Mouse (Mus musculus) erythroid progenitor cell, adult 5-6 weeks (primary cell): ENCODE measurements around the gene Espnl. TPM values are rescaled to one million over a fixed set of nuclear protein-coding genes. Genes with fewer than 3 reads are reported as not detected.
A peak's percentile ranks its signal among the peaks of the same experiment; 100 is the strongest.

ENCODE experiments used
- ATAC-seq: replicated peaks from 2 replicates; pipeline ENCODE4 v1.8.0; 2016; ENCODE audit warnings: moderate number of reproducible peaks, mild to moderate bottlenecking, moderate TSS enrichment, inconsistent platforms; ENCODE audit not compliant: poor library complexity, low FRiP score, severe bottlenecking
- total RNA-seq, 2 experiments: library from RNA; stranded (forward) in 1 of 2; stranded (reverse) in 1 of 2; fragments of 150-400 nt in 1 of 2; fragments of 186-747, 209-891 nt in 1 of 2; gene quantifications; 2 replicates each; pipeline versions ENCODE4 v1.2.3 to v1.2.4; 2015 to 2017; ENCODE audit warnings: low replicate concordance in 2 of 2

Gene Espnl
- total RNA-seq (2015; ENCODE audit: low replicate concordance) (1.4 TPM in 1 of 2 replicates, not detected in the other), total RNA-seq (2017; ENCODE audit: low replicate concordance) (not detected in 2 replicates)

DNA sequence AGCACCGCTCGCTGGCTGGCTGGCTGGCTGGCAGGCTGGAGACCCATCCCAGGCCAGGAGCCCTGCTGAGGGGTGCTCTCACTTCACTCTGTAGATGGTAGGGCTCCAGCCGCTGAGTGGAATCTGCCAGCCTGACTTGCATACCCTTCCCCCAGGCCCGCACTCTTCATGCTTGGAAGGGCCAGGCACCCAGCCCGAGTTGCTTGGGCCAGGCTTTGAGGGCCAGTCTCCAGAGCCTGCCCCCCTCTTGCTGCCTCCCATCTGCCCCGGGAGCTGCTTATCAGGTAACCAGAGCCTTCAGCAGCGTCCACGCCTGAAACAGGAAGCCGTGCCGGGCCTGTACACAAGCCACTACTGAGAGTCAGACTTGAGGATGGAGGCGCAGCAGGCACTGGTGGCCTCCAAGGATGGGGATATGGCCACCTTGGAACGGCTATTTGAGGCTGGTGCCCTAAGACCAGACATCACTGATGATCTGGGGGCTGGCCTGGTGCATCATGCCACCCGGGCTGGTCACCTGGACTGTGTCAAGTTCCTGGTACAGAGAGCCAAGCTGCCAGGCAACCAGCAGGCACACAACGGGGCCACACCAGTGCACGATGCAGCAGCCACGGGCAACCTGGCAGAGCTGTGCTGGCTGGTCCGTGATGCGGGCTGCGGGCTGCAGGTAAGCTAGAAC lies at the start of gene Espnl:
TSS of gene Espnl (plus strand) at position 316 of the 679 bp plus-strand sequence.
- 0 out of 2 replicates have a peak, but pooled peaks have one; percentile 6 for ATAC-seq

DNA sequence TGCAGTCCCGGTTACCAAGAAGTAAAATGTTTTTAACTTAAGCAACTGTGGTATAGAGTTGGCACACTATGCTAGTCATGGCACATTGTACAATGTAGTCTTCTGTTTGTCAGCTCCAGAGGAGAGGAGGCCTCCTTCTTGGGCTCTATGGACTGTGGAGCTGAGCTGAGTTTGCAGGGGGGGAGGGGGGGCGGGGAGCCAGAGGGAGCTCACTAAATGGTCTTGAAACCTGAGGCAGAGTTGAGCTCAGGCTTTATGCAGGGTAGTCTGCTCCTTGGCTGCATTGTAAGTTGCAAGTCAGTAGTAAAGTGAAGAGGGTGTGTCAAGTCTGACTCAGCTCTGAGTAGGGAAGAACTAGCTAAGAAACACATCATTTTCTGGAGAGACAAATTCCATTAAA lies 49.6 kb upstream of the Espnl start:
- ATAC-seq = no peak

DNA sequence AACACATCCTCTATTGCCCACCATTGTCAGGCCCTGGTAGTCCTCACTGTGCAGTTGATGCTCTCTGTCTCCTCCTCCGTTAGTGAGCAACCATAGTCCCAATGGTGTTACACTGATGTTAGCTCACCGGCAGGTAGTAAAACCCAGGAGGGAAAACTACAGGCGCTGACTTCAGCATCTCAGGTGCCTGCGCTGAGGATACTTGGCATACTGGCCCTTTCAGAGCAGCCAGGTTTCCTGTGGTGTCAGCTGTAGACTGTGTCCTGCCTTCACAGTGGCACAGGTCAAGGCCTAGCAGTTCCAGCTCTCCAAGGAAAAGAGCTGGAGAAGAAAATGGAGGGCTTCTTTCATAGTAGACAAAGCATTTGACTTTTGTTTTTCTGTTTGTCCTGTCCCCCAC lies 45.3 kb upstream of the Espnl start:
- ATAC-seq = no peak

DNA sequence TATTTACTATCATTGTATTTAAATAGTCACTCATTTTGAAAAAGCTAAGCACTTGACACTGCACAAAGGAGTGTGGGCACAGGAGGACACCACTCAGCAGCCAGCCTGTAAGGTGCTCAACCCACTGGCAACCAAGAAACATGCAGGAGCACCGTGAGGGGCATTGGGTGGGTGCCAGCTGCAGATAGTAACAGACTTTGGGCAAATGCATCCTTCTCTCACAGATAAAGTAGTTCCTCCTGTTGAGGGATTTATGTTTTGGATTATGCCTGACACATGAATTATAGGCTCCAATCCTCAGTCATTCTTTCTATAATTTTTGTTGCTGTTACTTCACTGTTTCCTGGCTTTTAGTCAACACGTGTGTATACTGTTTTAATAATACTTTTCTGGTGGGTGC lies 44.4 kb upstream of the Espnl start:
- no peak for ATAC-seq

DNA sequence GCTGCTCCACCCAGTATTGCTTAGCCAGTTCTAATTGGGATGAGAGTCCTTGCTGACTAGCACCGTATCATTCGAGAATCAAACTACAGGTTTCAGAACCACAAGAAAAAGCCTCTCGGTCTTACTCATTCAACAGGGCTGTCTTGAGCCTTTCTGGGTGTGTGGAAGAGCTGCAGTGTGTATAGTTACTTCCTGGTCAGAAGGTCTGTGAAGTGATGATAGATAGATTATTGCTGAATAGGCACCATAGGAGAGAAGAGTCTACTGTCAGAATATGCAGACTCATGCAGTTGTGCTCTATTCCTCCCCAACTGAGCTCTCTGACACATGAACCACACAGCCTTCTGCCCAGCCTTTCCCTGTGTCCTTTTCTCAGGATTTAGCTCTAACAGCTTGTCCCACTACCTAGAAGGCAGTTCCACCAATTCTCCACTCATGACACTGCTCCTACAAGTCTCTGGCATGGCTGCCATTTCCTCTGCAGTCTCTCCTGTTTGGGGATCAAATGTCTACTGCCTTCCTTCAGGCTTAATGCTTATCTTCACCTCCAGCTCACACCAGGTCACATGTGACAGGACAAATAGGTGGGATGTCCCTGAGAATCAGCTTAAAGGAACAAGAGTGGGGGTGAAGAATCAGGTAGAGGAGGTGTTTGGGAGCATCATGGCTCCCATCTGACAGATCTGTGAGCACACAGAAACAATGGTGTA lies 43.3 kb upstream of the Espnl start:
- ATAC-seq = peak; percentile 84

DNA sequence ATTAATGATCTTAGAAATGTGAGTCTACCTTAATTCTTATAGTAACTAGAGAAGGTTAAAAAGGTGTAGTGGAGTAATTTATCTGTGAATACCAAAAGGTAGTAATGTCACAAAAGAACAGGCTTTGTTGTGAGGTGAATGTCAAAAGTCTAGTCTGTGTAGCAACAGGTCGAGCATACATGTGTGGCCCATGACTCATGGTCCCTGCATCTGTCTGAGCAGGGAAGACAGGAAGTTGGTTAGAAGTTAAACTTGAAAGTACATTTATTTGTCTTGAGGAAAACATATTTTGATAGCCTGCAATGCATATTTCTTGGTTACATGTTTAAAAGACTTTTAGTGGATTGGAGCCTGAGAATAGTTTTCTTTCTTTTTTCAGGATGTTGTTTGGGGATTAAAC lies 42.7 kb upstream of the Espnl start:
- ATAC-seq = no peak

DNA sequence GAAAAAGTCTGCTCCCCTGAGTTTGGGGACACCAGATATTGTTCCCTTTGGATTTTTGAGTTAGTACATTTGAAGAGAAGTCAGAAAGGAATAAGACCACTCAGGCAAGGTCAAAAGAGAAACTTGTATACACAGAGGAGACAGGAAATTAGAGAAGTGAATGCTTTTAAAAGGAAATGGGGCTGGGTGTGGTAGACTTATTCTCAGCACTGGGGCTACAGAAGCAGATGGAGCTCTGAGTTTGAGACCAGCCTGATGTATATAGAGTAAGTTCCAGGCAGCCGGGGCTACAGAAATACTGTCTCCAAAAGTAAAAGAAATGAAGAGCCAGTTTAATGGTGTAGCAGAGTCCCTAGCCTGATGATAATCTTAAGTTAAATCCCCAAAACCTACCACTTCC lies 39.3 kb upstream of the Espnl start:
- no peak for ATAC-seq

DNA sequence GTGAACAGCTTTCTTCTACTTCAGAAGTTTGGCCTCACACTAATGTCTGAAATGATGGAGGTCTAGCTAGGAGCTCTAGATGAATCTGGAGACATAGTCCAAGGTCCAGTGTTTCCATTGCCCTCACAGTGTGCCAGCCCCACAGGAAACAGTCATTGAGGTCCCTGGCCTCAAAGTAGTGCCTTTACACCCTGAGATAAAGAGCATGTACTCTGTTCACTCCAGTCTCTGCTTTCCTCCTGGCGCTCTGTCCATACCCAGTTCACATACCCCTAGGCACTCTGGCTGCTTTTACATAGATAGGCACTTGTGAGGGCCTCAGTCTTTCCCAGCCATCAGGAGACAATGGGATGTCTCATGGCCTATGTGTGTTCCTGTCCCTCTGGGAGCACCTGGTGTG lies 32.5 kb upstream of the Espnl start:
- no peak for ATAC-seq

DNA sequence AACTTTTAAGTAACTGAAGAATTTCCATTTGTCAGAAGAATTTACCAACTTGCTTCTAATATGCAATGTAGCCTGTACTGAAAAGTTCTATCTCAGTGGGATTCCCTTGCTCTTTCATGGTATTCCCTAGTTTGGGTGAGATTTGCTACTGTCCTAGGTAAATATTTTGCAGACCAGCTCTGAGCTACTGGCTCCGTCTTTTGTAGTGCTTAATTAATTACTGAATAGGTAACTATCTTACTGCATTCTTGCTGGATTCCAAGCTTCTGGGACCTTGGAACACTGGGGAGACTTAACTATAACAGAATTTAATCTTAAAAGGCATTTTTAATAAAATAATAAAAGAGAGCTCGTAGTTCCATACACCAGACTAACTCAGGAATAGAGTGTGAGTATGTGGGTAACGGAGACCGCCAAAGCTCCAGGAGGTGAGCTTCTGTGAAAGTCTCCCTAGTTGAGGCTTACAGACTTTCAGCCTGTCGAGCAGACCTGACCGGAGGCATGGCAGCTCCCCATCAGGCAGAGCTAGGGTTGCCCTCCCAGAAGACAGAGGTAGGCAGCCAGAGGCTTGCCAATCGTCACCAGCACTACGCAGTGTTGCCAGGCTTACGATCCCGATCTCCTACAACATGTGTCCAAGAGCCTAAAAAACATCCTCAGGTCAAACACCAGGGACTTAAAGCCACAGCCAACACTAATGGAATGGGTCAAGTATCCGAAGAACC lies 29.6 kb upstream of the Espnl start:
- no peak for ATAC-seq

DNA sequence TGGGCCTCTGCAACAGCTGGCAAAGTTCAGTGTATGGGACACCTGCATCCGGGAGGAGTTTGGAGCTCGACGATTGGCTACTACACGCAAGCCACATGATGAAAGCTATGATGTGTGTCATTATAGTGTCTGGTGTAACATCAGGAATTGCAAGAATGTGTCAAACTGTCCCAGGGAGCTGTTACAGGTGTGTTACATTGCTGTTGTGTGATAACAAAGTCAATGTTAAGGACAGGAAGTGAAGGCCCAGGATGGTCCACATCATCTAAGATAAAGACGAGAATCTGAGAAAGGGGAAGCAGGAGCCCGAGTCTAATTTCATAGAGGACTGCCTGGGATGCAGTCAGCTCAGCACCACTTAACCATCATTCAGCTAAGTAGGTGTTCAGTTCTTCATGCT lies 26.3 kb upstream of the Espnl start:
- no peak for ATAC-seq

DNA sequence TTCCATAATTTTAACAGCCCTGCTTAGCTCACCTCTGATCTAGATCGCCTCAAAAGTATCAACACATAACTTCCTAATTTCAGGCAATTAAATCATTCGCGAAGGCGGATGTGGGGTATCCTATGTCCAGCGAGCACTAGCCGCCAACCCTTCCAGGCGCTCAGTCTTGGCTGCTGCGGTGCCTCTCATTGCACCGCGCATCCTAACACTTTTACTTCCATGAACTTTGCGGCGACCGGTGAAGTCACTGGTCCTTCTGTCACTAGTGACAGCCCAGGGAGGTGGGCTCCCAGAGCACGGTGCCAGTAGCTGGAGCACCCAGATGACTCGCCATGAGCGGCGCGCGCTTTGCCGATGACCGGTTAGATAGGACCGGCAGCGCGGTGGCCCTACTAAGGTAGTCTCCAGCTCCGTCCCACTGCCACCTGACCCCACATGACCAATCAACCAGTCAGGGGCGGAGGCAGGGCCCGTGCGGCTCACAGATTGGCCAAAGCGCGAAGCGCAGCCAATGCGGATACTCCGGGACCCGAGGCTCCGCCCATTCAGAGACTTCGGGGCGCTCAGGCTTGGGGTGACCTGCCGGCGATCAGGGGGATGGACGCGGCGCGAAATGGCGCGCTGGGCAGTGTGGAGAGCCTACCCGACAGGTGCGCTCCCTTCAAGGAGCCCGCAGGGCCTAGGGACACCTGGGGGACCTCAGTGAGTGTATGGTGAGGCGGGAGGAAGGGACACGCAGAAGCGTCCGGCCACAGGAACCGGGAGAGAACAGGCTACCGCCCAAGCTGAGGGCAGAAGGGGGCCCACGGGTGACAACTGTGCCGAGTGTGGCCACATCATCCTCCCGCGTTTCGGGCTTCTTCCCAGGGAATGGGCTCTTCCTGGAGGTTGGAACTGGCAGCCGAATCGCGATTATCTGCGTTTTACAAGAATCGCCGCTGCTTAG lies 23.8 kb upstream of the Espnl start, which contains the start of gene Scly:
TSS of gene Scly (plus strand) at position 540 of the 946 bp plus-strand sequence.
- peak; percentile 96 for ATAC-seq

DNA sequence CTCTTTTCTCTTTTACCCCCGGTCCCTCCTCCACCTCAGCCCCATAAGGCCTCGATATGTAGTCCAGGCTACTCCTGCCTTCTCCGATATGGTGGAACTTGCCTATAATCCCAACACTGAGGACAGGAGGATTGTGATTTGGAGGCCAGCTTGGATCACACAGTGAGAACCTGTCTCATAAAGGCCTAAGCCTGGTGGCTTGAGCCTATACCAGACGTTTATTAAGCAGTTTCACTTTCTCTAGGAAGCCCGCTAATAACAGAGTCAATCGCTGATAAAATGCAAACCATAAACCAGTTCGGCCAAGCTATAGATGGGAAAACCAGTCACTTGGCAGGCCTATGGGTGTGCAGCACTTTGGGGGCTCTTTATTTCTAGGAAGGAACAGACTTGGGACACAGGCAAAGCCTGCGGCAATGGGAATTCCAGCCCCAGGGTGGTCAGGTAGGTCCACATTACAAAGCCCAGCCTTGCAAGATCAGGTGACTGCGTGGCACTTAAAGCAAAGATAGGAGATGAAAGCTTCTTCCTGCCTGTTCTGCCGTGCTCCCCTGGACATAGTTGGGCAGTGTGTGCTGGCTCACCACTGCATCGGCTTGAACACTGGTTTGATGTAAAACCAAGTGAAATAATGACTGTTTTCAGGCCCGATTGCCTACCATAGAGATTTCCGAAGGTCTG lies 22.7 kb upstream of the Espnl start:
- ATAC-seq = no peak

DNA sequence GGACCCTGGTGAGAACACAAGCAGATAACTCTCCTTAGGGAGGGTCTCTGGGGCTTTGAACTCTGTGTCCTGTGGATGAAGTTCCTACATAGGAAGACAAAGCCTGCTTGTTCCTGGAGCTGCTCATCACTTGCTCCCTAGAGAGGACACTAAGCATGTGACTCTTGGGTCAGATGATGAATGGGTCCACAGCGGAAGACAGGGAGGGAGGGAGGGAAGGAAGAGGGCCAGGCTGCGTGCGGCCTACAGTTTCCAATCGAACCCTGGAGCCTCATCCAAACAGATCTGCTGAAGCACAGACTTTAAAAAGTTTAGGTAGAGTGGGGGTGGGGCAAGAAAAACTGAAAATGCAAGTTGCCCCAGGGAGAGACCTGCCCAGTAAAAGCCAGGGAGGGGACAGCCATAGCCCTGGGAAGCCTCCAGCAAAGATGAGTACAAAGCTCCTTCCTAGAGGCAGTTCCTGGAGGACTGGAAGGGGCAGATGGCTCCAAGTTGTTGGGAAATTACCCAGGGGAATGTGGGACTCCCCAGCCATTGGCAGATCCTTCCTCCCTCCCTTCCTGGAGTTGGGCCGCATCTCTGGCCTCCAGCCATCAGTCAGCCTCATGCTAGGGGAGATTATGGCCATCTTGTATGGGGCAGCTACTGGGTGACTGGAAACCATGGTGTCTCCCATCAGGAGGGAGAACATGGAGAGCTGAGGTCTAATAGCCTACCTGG lies 22.0 kb upstream of the Espnl start:
- peak; percentile 35 for ATAC-seq

DNA sequence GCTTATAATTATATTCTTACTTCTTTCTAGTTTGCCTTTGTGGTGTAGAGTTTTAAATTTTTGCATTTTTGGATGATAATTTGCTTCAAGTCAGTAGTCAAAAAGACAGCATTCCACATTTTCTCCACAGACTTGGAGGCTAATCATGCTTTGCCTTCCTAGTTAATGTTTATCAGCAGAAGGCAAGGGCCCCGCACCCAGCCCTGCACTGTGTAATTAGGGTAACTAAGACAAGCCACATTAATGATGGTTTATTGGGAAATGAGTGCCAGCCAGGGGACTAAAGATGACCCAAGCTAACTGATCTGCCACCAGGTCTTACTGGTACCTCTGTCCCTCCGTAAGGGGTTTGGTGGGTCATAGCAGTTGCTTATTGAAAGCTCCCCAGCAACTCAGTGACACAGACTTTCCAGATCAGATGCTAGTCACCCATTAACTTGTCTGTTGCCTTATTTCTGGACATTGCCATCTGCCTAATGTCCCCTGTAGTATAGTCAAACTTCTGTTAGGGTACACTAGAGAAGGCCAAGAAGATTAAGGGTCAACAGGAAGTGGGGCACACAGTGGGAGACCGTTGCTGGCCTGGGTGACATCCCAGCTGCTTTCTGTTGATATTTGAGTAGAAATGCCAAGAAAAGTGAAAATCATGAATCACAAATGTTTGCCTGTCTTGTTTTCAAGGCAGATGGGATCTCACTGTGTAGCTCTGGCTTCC lies 20.5 kb upstream of the Espnl start:
- no peak for ATAC-seq

DNA sequence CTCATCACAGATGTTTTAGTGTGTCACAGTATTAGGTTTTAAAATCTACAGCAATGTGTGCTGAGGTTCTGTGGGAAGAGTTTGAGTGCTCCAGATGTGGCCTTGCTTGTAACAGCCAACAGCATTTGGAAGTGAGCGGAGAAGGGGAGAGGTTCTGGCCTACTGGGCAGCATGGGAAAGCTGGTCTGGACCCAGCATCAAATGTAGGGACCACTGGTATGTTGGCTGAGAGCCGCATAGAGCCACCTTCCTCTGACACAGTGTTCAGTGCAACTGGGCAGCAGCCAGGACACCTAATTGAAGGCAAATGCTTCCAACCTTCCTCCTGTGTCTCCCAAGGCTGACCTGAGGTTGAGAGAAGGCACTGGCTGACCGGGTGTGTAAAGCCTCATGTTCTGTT lies 19.9 kb upstream of the Espnl start:
- no peak for ATAC-seq

DNA sequence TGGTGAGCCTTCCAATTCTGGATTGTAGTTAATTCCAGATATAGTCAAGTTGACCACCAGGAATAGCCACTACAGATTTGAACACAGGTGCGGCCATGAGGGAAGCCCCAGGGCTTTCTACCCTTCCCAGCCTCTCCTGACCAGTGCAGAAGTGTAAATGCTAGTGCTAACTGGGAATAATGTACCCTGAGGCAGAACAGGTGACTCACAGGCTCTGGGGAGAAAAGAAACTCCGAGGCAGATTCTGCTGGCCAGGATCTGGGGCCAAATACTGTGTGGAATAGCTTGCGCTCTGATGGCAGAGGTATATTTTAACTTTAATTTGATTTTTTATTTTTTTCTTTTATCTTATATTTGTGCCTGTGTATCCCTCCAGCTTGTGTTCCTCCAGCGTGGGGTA lies 17.3 kb upstream of the Espnl start:
- no peak for ATAC-seq

DNA sequence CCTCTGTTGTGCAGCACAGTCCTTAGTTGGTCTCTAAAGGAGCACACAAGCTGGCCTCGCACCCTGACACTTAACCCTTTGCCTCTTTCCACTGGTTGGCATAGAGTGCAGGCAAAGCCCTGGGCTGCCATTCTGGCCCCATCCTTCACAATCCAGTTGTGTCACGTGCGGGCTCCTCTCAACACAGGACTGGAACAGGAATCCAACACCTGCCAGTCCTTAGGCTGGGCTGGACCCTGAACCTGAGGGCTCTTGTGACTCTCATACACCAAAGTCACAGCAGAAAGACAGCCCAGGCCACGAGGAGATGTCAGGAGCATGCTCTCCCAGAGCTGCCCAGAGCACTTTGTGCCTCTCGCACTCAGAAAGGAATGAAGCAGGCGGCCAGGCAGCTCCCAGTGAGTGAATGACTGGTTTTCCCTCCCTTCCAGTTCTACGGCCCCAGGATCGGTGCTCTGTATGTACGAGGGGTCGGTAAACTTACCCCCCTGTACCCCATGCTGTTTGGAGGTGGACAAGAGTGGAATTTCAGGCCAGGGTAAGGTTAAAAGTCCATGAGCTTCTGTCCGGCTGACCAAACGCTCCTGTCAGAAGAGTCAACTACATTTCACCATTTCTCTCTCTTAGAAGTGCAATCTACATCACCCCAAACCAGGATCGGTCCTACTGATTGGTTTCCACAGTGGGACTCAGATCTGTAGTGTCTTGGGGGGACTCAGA lies 12.3 kb upstream of the Espnl start:
- no peak for ATAC-seq
